In the genomic region with DNA sequence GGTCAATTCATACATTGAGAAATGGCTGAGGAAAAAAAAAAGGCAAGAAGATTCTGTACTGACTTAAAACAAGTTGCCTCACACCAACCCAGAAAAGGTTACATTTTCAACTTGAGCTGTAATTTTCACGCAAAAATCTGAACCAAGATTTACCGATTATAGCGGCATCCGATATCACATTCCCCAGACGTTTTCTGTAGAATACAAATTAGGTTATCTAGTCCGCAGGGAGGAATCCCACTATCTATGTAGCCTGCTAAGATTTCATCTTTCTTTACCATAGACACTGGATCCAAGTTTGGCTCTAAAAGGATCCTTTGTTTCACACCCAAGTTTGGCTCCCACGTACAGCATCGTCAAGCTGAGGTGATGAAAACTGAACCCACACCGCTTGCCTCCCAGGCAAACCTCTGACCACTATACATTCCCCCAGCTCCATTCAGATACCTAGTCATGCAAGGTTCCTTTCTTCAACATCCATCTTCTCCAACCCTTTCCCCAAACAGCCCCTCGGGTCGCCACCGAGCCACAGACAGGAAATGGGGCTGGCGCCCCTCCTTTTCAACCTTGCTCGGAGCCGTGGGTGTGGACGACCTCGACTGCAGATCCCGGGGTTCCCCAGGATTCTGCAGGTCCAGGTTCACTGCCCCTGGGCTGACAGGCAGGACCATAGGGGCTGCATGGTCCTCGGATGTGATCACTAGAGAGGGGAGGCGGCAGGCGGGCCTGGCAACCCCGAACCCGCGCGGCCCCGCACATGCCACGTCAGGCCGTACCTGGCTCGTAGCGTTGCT, we compare ENCODE assay signal across 8 mouse cellular contexts. TPM values are rescaled to one million over a fixed set of nuclear protein-coding genes. Genes with fewer than 3 reads are reported as not detected.
DNase-seq lines count a peak whose midpoint lies in the region; ATAC-seq and TF ChIP-seq lines count a peak whose summit lies in the region.

No protein-coding gene starts in this region.

- no peaks in the 10 kb centered on the region; the same call in 1 of the 2 replicates for H3K4me1 ChIP-seq in heart, adult 2 months (ENCODE audit: control insufficient read depth, insufficient read depth, low read length)
- H3K4me1 ChIP-seq in embryonic fibroblast, embryonic 13.5 days (ENCODE audit: control insufficient read depth, insufficient read depth, low read length): peaks cover 2% of the 10 kb centered on the region; the same call in 1 of the 2 replicates
- H3K4me1 ChIP-seq in limb, embryonic 14.5 days (ENCODE audit: control insufficient read depth, insufficient read depth, low read length): peaks cover 4% of the 10 kb centered on the region; the same call in 1 of the 2 replicates
- peaks cover 6% of the 10 kb centered on the region; the same call in 1 of the 2 replicates for H3K4me1 ChIP-seq in stomach, embryonic 14.5 days (ENCODE audit: control insufficient read depth, insufficient read depth, low read length)

- TF ChIP-seq EP300 in heart, adult 2 months (IDR thresholded peaks at IDR 0.05; ENCODE audit: insufficient read depth, low read depth, low read length): no peak

- no peak for TF ChIP-seq POLR2A in heart, adult 2 months (IDR thresholded peaks at IDR 0.05; ENCODE audit: insufficient read depth, low read depth, low read length)
- no peak; the same call in none of the 2 replicates for TF ChIP-seq POLR2A in embryonic fibroblast, embryonic 13.5 days (IDR thresholded peaks at IDR 0.05; ENCODE audit: low read depth, low read length)
- 0 out of 2 replicates have a peak, but pooled peaks have one; percentile 18 for TF ChIP-seq POLR2A in limb, embryonic 14.5 days (IDR thresholded peaks at IDR 0.05; ENCODE audit: borderline replicate concordance, extremely low read depth, insufficient read depth, insufficient read length)

- H3K27me3 ChIP-seq in heart, adult 2 months (ENCODE audit: control insufficient read depth, insufficient read depth, low read length): no peaks in the 10 kb centered on the region
- no peaks in the 10 kb centered on the region for H3K27me3 ChIP-seq in limb, embryonic 14.5 days (ENCODE audit: control insufficient read depth, insufficient read depth, low read length)
- no peaks in the 10 kb centered on the region for H3K27me3 ChIP-seq in stomach, embryonic 14.5 days (ENCODE audit: control insufficient read depth, insufficient read depth, low read length)

- TF ChIP-seq CTCF in heart, adult 2 months (IDR thresholded peaks at IDR 0.05): no peak
- no peak for TF ChIP-seq CTCF in embryonic fibroblast, embryonic 13.5 days (IDR thresholded peaks at IDR 0.05; ENCODE audit: borderline replicate concordance, insufficient read depth, low read length)

- peak overlapping the region; percentile 100 for H3K4me3 ChIP-seq in heart, adult 2 months
- peak overlapping the region; percentile 97 for H3K4me3 ChIP-seq in embryonic fibroblast, embryonic 13.5 days (ENCODE audit: insufficient read depth, low read length)
- peak overlapping the region; percentile 96 for H3K4me3 ChIP-seq in limb, embryonic 14.5 days (replicated peaks; ENCODE audit: low read length)
- peak overlapping the region; percentile 82 for H3K4me3 ChIP-seq in stomach, embryonic 14.5 days (ENCODE audit: low read depth, low read length)

- intact Hi-C loops in heart, adult 2 months (cut with DNase I): loop anchor here (2.0 to 5.0 kb wide), 3 partner anchors 82 to 271 kb away; partner anchors contain the start of genes Gm10190, Srsf7 and Ttc39d

- H3K36me3 ChIP-seq in heart, adult 2 months (ENCODE audit: control insufficient read depth, insufficient read depth, low read length): no peaks in the 10 kb centered on the region
- no peaks in the 10 kb centered on the region for H3K36me3 ChIP-seq in limb, embryonic 14.5 days (ENCODE audit: control insufficient read depth, insufficient read depth, low read length)
- H3K36me3 ChIP-seq in stomach, embryonic 14.5 days (ENCODE audit: control insufficient read depth, insufficient read depth, low read length): no peaks in the 10 kb centered on the region

- peak overlapping the region; percentile 88 for H3K27ac ChIP-seq in heart, adult 2 months
- peak overlapping the region; percentile 51; the same call in 1 of the 2 replicates for H3K27ac ChIP-seq in embryonic fibroblast, embryonic 13.5 days (ENCODE audit: insufficient read depth, low read length)
- peak overlapping the region; percentile 82 for H3K27ac ChIP-seq in limb, embryonic 14.5 days (replicated peaks; ENCODE audit: low read depth, low read length)
- H3K27ac ChIP-seq in stomach, embryonic 14.5 days (ENCODE audit: low read length): peak overlapping the region; percentile 74; the same call in 1 of the 2 replicates

- 1% methylated on average over 30 of the region's 30 CpGs for WGBS in heart, adult 2 months
- under 1% methylated on average over 28 of the region's 30 CpGs for WGBS in limb, embryonic 14.5 days
- WGBS in stomach, embryonic 14.5 days: under 1% methylated on average over 30 of the region's 30 CpGs

- peak overlapping the region; percentile 63 for H3K4me2 ChIP-seq in limb, embryonic 14.5 days (replicated peaks; ENCODE audit: low read depth, low read length, severe bottlenecking)
- H3K4me2 ChIP-seq in stomach, embryonic 14.5 days (replicated peaks; ENCODE audit: low read depth, low read length): peak overlapping the region; percentile 59

- peaks cover 2% of the 10 kb centered on the region for H3K79me2 ChIP-seq in heart, adult 2 months (replicated peaks; ENCODE audit: control insufficient read depth, insufficient read depth, low read length)

- no peaks in the 10 kb centered on the region for H3K9me3 ChIP-seq in limb, embryonic 14.5 days (ENCODE audit: control insufficient read depth, low read length)
- no peaks in the 10 kb centered on the region for H3K9me3 ChIP-seq in stomach, embryonic 14.5 days (ENCODE audit: control insufficient read depth, low read depth, low read length)

- no peak for DNase-seq in heart, adult 2 months
- DNase-seq in heart, adult 18-20 months: no peak
- DNase-seq in limb, embryonic 14.5 days (ENCODE audit: low spot score): no peak
- DNase-seq in layer of hippocampus, postnatal 36 days: no peak
- no peak for DNase-seq in embryo, embryonic 9.5 days (ENCODE audit: extremely low spot score)

- peak overlapping the region; percentile 93 for H3K9ac ChIP-seq in heart, adult 2 months (ENCODE audit: low read depth, low read length)
- H3K9ac ChIP-seq in limb, embryonic 14.5 days (ENCODE audit: low read depth, low read length, severe bottlenecking): peak overlapping the region; percentile 83
- H3K9ac ChIP-seq in stomach, embryonic 14.5 days (replicated peaks; ENCODE audit: low read depth, low read length): peak overlapping the region; percentile 83

- ATAC-seq in CD4-positive, CD25-positive, alpha-beta regulatory T cell, adult 4 months: peak; percentile 63
- ATAC-seq in limb, embryonic 14.5 days (ENCODE audit: low FRiP score, low read depth): peak; percentile 69
- no peak for ATAC-seq in stomach, embryonic 14.5 days (ENCODE audit: insufficient number of reproducible peaks, insufficient read depth, low FRiP score, low read depth)

RNA-seq across cellular contexts. Expression of gene Morn2, which starts 0.5 kb away (rescaled TPM):
- 10 to 100 TPM; 15.4 to 15.6 TPM for total RNA-seq in heart, adult 2 months (2021)
- 9.1 and 9.5 TPM in 2 replicates for polyA plus RNA-seq in heart, adult 2 months (2012; rRNA removed)
- 10 to 100 TPM; 11.7 to 14.0 TPM for total RNA-seq in heart, adult 18-20 months (2021)
- polyA plus RNA-seq in CD4-positive, CD25-positive, alpha-beta regulatory T cell, adult 4 months (2017; shearing (Covaris generic)): 1 to 10 TPM; 2.4 to 3.2 TPM
- polyA plus RNA-seq in embryonic fibroblast, embryonic 13.5 days (2011; ENCODE audit: insufficient read length, low read depth, missing spikeins): 9.1 and 10.6 TPM in 2 replicates
- 6.5 and 11.8 TPM in 2 replicates for polyA plus RNA-seq in limb, embryonic 14.5 days (2012; rRNA removed)
- polyA plus RNA-seq in limb, embryonic 14.5 days (2014; fragmentation: Nextera tagmentation; extraction: Ambion mirVana): 19.3 and 21.1 TPM in 2 replicates
- polyA plus RNA-seq in stomach, embryonic 14.5 days (2014; fragmentation: Nextera tagmentation; extraction: Ambion mirVana): 22.2 and 26.5 TPM in 2 replicates
- 10 to 100 TPM; 20.8 to 22.1 TPM for total RNA-seq in layer of hippocampus, postnatal 36 days (2021)

RNA-seq across cellular contexts. Expression of gene Dhx57, which starts 0.8 kb away (rescaled TPM):
- total RNA-seq in heart, adult 2 months (2021): 1 to 10 TPM; 5.4 to 6.0 TPM
- 3.9 and 6.9 TPM in 2 replicates for polyA plus RNA-seq in heart, adult 2 months (2012; rRNA removed)
- 1 to 10 TPM; 5.0 to 5.9 TPM for total RNA-seq in heart, adult 18-20 months (2021)
- polyA plus RNA-seq in CD4-positive, CD25-positive, alpha-beta regulatory T cell, adult 4 months (2017; shearing (Covaris generic)): 10 to 100 TPM in 1 of 2 experiments, 1 to 10 TPM in 1; 8.2 to 11.8 TPM
- 24.2 and 25.8 TPM in 2 replicates for polyA plus RNA-seq in embryonic fibroblast, embryonic 13.5 days (2011; ENCODE audit: insufficient read length, low read depth, missing spikeins)
- polyA plus RNA-seq in limb, embryonic 14.5 days (2012; rRNA removed): 41.7 and 45.2 TPM in 2 replicates
- polyA plus RNA-seq in limb, embryonic 14.5 days (2014; fragmentation: Nextera tagmentation; extraction: Ambion mirVana): 21.1 and 25.2 TPM in 2 replicates
- 19.8 and 20.4 TPM in 2 replicates for polyA plus RNA-seq in stomach, embryonic 14.5 days (2014; fragmentation: Nextera tagmentation; extraction: Ambion mirVana)
- total RNA-seq in layer of hippocampus, postnatal 36 days (2021): 10 to 100 TPM; 35.5 to 36.0 TPM

RNA-seq across cellular contexts. Expression of gene Arhgef33, which starts 17.7 kb away (rescaled TPM):
- under 1 TPM in 1 of 2 experiments, not detected in 1; 0.18 TPM for total RNA-seq in heart, adult 2 months (2021)
- polyA plus RNA-seq in heart, adult 2 months (2012; rRNA removed): 0.06 TPM in 1 of 2 replicates, not detected in the other
- under 1 TPM in 1 of 2 experiments, not detected in 1; 0.44 TPM for total RNA-seq in heart, adult 18-20 months (2021)
- polyA plus RNA-seq in CD4-positive, CD25-positive, alpha-beta regulatory T cell, adult 4 months (2017; shearing (Covaris generic)): not detected
- polyA plus RNA-seq in embryonic fibroblast, embryonic 13.5 days (2011; ENCODE audit: insufficient read length, low read depth, missing spikeins): 1.1 TPM in 1 of 2 replicates, not detected in the other
- polyA plus RNA-seq in limb, embryonic 14.5 days (2012; rRNA removed): 0.85 and 1.1 TPM in 2 replicates
- 1.4 and 2.6 TPM in 2 replicates for polyA plus RNA-seq in limb, embryonic 14.5 days (2014; fragmentation: Nextera tagmentation; extraction: Ambion mirVana)
- polyA plus RNA-seq in stomach, embryonic 14.5 days (2014; fragmentation: Nextera tagmentation; extraction: Ambion mirVana): 1.2 and 2.1 TPM in 2 replicates
- 1 to 10 TPM; 2.3 to 3.3 TPM for total RNA-seq in layer of hippocampus, postnatal 36 days (2021)
